Mouse (Mus musculus): Measurements from ENCODE around the gene Scamp5. TPM values are rescaled to one million over a fixed set of nuclear protein-coding genes. Genes with fewer than 3 reads are reported as not detected.

Gene Scamp5
- polyA plus RNA-seq, 1 experiment from 2014 or later, result 153 TPM

GRCm38 (mm10) chr9:57398773-57399172, 69.1 kb downstream of the Scamp5 start:
- peaks cover 3% of the 10 kb centered on the region; the same call in 1 of the 2 replicates for H3K9me3 ChIP-seq
- H3K36me3 ChIP-seq (replicated peaks), result no peaks in the 10 kb centered on the region
- H3K27me3 ChIP-seq (replicated peaks), result no peaks in the 10 kb centered on the region
- H3K4me1 ChIP-seq, result no peaks in the 10 kb centered on the region
- H3K4me3 ChIP-seq, result no peak overlapping the region
- no peak overlapping the region for H3K27ac ChIP-seq
- H3K4me2 ChIP-seq, result no peak overlapping the region
- WGBS, result 94% methylated on average over 2 of the region's 2 CpGs
- no peak for ATAC-seq (replicated peaks)
- no peak overlapping the region for H3K9ac ChIP-seq

GRCm38 (mm10) chr9:57392892-57393291, 75.0 kb downstream of the Scamp5 start:
- no peak overlapping the region for H3K4me3 ChIP-seq
- H3K27ac ChIP-seq, result no peak overlapping the region
- 91% methylated on average over 1 of the region's 1 CpGs for WGBS
- H3K4me1 ChIP-seq, result no peaks in the 10 kb centered on the region
- no peaks in the 10 kb centered on the region for H3K9me3 ChIP-seq
- no peaks in the 10 kb centered on the region for H3K36me3 ChIP-seq (replicated peaks)
- no peak for ATAC-seq (replicated peaks)
- H3K27me3 ChIP-seq (replicated peaks), result no peaks in the 10 kb centered on the region
- H3K4me2 ChIP-seq, result no peak overlapping the region
- no peak overlapping the region for H3K9ac ChIP-seq

Other genes starting within 250 kb of the Scamp5 start
- not detected in 2 replicates for gene Trcg1, start 231.5 kb downstream of the Scamp5 start, polyA plus RNA-seq (2015; fragmentation: Nextera tagmentation; extraction: Ambion mirVana)
- gene 1700017B05Rik, start 205.4 kb downstream of the Scamp5 start, polyA plus RNA-seq (2015; fragmentation: Nextera tagmentation; extraction: Ambion mirVana), result 4.0 and 4.4 TPM in 2 replicates
- gene Ppcdc, start 27.9 kb downstream of the Scamp5 start, polyA plus RNA-seq (2015; fragmentation: Nextera tagmentation; extraction: Ambion mirVana), result 24.7 and 28.0 TPM in 2 replicates
- gene Rpp25, start 36.0 kb upstream of the Scamp5 start, polyA plus RNA-seq (2015; fragmentation: Nextera tagmentation; extraction: Ambion mirVana), result 29.4 TPM in 2 replicates
- 715 and 767 TPM in 2 replicates for gene Cox5a, start 53.2 kb upstream of the Scamp5 start, polyA plus RNA-seq (2015; fragmentation: Nextera tagmentation; extraction: Ambion mirVana)
- gene Fam219b, start 69.5 kb upstream of the Scamp5 start, polyA plus RNA-seq (2015; fragmentation: Nextera tagmentation; extraction: Ambion mirVana), result 27.7 and 28.2 TPM in 2 replicates
- gene Mpi, start 84.7 kb upstream of the Scamp5 start, polyA plus RNA-seq (2015; fragmentation: Nextera tagmentation; extraction: Ambion mirVana), result 81.2 and 82.9 TPM in 2 replicates
- gene Scamp2, start 92.9 kb upstream of the Scamp5 start, polyA plus RNA-seq (2015; fragmentation: Nextera tagmentation; extraction: Ambion mirVana), result 49.6 and 50.6 TPM in 2 replicates
- 35.4 and 39.0 TPM in 2 replicates for gene Ulk3, start 121.4 kb upstream of the Scamp5 start, polyA plus RNA-seq (2015; fragmentation: Nextera tagmentation; extraction: Ambion mirVana)
- gene Cplx3, start 138.2 kb upstream of the Scamp5 start, polyA plus RNA-seq (2015; fragmentation: Nextera tagmentation; extraction: Ambion mirVana), result 0.63 and 1.5 TPM in 2 replicates
- not detected in 2 replicates for gene Lman1l, start 152.7 kb upstream of the Scamp5 start, polyA plus RNA-seq (2015; fragmentation: Nextera tagmentation; extraction: Ambion mirVana)
- 36.8 and 39.9 TPM in 2 replicates for gene Csk, start 185.6 kb upstream of the Scamp5 start, polyA plus RNA-seq (2015; fragmentation: Nextera tagmentation; extraction: Ambion mirVana)
- not detected in 2 replicates for gene Cyp1a2, start 215.6 kb upstream of the Scamp5 start, polyA plus RNA-seq (2015; fragmentation: Nextera tagmentation; extraction: Ambion mirVana)
- gene Cyp1a1, start 219.9 kb upstream of the Scamp5 start, polyA plus RNA-seq (2015; fragmentation: Nextera tagmentation; extraction: Ambion mirVana), result 0.17 TPM in 1 of 2 replicates, not detected in the other
- 35.7 and 36.8 TPM in 2 replicates for gene Edc3, start 240.5 kb upstream of the Scamp5 start, polyA plus RNA-seq (2015; fragmentation: Nextera tagmentation; extraction: Ambion mirVana)

Data from midbrain, embryonic 15.5 days (tissue).